Mouse (Mus musculus) CH12.LX (cell line): ENCODE data around the gene Zmynd19. TPM values are rescaled to one million over a fixed set of nuclear protein-coding genes. Genes with fewer than 3 reads are reported as not detected.

Source experiments
- polyA plus RNA-seq: library from polyadenylated mRNA; unstranded; fragments of >175 nt; gene quantifications from 2 replicates; pipeline ENCODE4 v1.2.1, GENCODE M21; 2012; ENCODE audit warnings: low read depth; ENCODE audit not compliant: insufficient read length
- total RNA-seq, 2 experiments: library from RNA; depleted of rRNA; stranded (reverse); fragments of 300-350 nt in 1 of 2; fragments of >200 nt in 1 of 2; gene quantifications; 2 replicates each; pipeline ENCODE4 v1.2.3; 2012 to 2014

Gene Zmynd19
- total and polyA plus RNA-seq, 3 experiments, result 40.9 to 70.2 (median 41.6) TPM

Other genes starting within 250 kb of the Zmynd19 start
- gene Cacna1b, start 186.6 kb upstream of the Zmynd19 start, total RNA-seq (2012; rRNA removed), result 0.21 and 0.72 TPM in 2 replicates
- gene Cacna1b, start 186.6 kb upstream of the Zmynd19 start, total RNA-seq (2014; rRNA removed), result 0.18 TPM in 1 of 2 replicates, not detected in the other
- gene Cacna1b, start 186.6 kb upstream of the Zmynd19 start, polyA plus RNA-seq, result 0.16 and 0.26 TPM in 2 replicates
- gene Ehmt1, start 30.2 kb upstream of the Zmynd19 start, total RNA-seq (2012; rRNA removed), result 27.2 and 30.4 TPM in 2 replicates
- 21.4 and 25.5 TPM in 2 replicates for gene Ehmt1, start 30.2 kb upstream of the Zmynd19 start, total RNA-seq (2014; rRNA removed)
- gene Ehmt1, start 30.2 kb upstream of the Zmynd19 start, polyA plus RNA-seq, result 30.7 and 33.4 TPM in 2 replicates
- 25.9 and 31.5 TPM in 2 replicates for gene Arrdc1, start 14.5 kb upstream of the Zmynd19 start, total RNA-seq (2012; rRNA removed)
- gene Arrdc1, start 14.5 kb upstream of the Zmynd19 start, total RNA-seq (2014; rRNA removed), result 23.2 and 24.6 TPM in 2 replicates
- 27.7 and 32.8 TPM in 2 replicates for gene Arrdc1, start 14.5 kb upstream of the Zmynd19 start, polyA plus RNA-seq
- 24.1 and 24.6 TPM in 2 replicates for gene Dph7, start 12.6 kb downstream of the Zmynd19 start, total RNA-seq (2012; rRNA removed)
- gene Dph7, start 12.6 kb downstream of the Zmynd19 start, total RNA-seq (2014; rRNA removed), result 23.4 and 25.4 TPM in 2 replicates
- gene Dph7, start 12.6 kb downstream of the Zmynd19 start, polyA plus RNA-seq, result 24.7 and 26.1 TPM in 2 replicates
- 58.3 and 77.3 TPM in 2 replicates for gene Mrpl41, start 25.3 kb downstream of the Zmynd19 start, total RNA-seq (2012; rRNA removed)
- gene Mrpl41, start 25.3 kb downstream of the Zmynd19 start, total RNA-seq (2014; rRNA removed), result 118 and 123 TPM in 2 replicates
- 69.4 and 77.8 TPM in 2 replicates for gene Mrpl41, start 25.3 kb downstream of the Zmynd19 start, polyA plus RNA-seq
- 26.1 and 26.3 TPM in 2 replicates for gene Pnpla7, start 26.2 kb downstream of the Zmynd19 start, total RNA-seq (2012; rRNA removed)
- gene Pnpla7, start 26.2 kb downstream of the Zmynd19 start, total RNA-seq (2014; rRNA removed), result 17.5 and 18.5 TPM in 2 replicates
- gene Pnpla7, start 26.2 kb downstream of the Zmynd19 start, polyA plus RNA-seq, result 23.4 and 23.6 TPM in 2 replicates
- 11.4 and 11.7 TPM in 2 replicates for gene Nsmf, start 104.6 kb downstream of the Zmynd19 start, total RNA-seq (2012; rRNA removed)
- 11.6 and 18.5 TPM in 2 replicates for gene Nsmf, start 104.6 kb downstream of the Zmynd19 start, total RNA-seq (2014; rRNA removed)
- gene Nsmf, start 104.6 kb downstream of the Zmynd19 start, polyA plus RNA-seq, result 12.0 and 12.9 TPM in 2 replicates
- not detected in 2 replicates for gene Entpd8, start 130.5 kb downstream of the Zmynd19 start, total RNA-seq (2012; rRNA removed)
- gene Entpd8, start 130.5 kb downstream of the Zmynd19 start, total RNA-seq (2014; rRNA removed), result not detected in 2 replicates
- not detected in 2 replicates for gene Entpd8, start 130.5 kb downstream of the Zmynd19 start, polyA plus RNA-seq
- 4.6 and 5.0 TPM in 2 replicates for gene Noxa1, start 145.4 kb downstream of the Zmynd19 start, total RNA-seq (2012; rRNA removed)
- gene Noxa1, start 145.4 kb downstream of the Zmynd19 start, total RNA-seq (2014; rRNA removed), result 6.1 and 6.4 TPM in 2 replicates
- gene Noxa1, start 145.4 kb downstream of the Zmynd19 start, polyA plus RNA-seq, result 4.0 and 6.3 TPM in 2 replicates
- 3.1 TPM in 2 replicates for gene Nrarp, start 231.0 kb downstream of the Zmynd19 start, total RNA-seq (2012; rRNA removed)
- 0.24 and 0.35 TPM in 2 replicates for gene Nrarp, start 231.0 kb downstream of the Zmynd19 start, total RNA-seq (2014; rRNA removed)
- gene Nrarp, start 231.0 kb downstream of the Zmynd19 start, polyA plus RNA-seq, result 0.14 and 0.20 TPM in 2 replicates
- 17.5 and 20.4 TPM in 2 replicates for gene Tor4a, start 247.1 kb downstream of the Zmynd19 start, total RNA-seq (2012; rRNA removed)
- 12.6 and 13.1 TPM in 2 replicates for gene Tor4a, start 247.1 kb downstream of the Zmynd19 start, total RNA-seq (2014; rRNA removed)
- gene Tor4a, start 247.1 kb downstream of the Zmynd19 start, polyA plus RNA-seq, result 15.3 TPM in 2 replicates